Mouse (Mus musculus): ENCODE measurements around the gene Ralb. TPM values are rescaled to one million over a fixed set of nuclear protein-coding genes. Genes with fewer than 3 reads are reported as not detected.
A peak's percentile ranks its signal among the peaks of the same experiment; 100 is the strongest.

Gene Ralb
- total RNA-seq, 2 experiments from 2014 or later, result 42.5 to 43.0 TPM

GRCm38 (mm10) chr1:119457993-119458605, 46.5 kb downstream of the Ralb start:
- DNase-seq, result peak; percentile 67
- intact Hi-C loops (cut with DNase I), result no loop called here

GRCm38 (mm10) chr1:119457528-119457855, 47.1 kb downstream of the Ralb start:
- no peak for DNase-seq
- intact Hi-C loops (cut with DNase I), result no loop called here

DNA sequence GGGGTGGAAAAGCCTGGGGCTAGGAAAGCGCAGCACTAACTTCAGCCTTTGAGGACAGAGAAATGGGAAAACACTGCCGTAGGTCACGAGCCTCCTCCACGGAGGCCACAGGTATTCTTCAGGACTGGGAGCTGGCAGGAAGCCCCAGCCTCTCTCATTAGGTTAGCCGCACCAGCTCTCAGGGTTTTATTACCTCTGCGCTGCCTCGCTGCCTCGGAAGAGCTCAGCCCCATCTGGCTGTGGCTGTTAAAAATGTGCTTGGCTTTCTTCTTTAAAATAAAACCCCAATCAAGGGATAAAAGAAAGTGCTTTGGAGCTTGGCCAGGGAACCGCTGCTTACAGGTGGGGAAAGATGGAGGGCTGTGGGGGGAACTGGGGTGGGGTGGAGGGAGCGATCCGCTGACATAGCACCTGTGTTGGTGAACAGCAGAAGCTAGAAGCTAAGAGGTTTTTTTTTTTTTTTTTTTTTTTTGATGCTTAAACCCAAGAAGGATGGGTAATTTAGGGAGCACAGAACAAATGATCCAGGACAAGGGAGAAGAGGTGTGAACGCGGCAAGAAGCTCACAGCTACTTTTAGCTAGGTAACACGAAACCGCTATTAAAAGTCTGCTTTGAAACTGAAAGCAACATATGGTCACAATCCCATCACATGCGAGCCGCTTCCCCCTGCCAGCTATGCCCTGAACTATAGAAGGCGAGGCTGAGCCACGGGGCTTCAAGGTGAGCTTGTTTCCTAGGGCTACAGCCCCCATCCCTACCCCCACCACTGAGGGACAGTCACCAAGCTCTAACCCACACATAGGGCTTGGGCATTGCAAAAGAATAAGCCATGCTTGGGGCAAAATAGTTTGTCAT, 47.7 kb downstream of the Ralb start:
- no peak for DNase-seq
- intact Hi-C loops (cut with DNase I), result no loop called here

DNA sequence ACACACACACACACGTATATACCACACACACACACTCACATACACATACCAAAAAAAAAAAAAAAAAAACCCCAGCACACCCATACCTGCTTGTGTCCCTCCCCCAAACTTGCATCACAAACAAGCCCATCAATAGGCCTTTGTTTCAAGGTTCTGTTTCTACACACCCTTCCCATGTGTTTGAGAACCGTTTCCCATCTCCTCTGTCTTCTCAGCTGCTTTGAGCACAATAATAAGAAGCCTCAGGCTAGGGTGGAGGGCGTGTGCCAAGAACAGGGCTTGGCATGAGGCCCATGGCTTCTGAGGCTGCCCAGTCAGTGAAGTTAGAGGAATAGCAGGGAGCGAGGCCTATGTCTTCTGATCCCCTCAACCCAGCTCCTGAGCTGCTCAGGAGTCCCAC, 50.9 kb downstream of the Ralb start:
- DNase-seq, result peak; percentile 81
- intact Hi-C loops (cut with DNase I), result no loop called here

DNA sequence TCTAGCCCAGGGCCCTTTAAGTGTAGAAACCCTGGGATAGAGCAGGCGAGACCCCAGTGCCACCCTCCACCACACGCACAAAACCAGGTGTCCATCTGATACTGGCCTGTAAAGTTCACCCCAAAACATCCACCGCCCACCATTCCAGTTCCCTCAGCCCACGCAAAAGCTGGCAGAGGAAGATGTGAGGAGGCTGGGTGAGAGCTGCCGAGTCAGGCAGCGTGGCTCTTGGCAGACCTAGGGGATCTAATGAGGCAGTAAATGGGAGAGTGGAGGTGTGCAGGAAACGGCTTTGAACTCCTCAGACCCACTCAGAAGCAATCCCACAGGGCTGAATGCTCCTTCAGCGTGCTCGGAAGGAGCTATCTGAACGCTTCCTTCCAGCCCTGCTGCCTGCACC, 53.2 kb downstream of the Ralb start:
- intact Hi-C loops (cut with DNase I), result no loop called here
- DNase-seq, result no peak

DNA sequence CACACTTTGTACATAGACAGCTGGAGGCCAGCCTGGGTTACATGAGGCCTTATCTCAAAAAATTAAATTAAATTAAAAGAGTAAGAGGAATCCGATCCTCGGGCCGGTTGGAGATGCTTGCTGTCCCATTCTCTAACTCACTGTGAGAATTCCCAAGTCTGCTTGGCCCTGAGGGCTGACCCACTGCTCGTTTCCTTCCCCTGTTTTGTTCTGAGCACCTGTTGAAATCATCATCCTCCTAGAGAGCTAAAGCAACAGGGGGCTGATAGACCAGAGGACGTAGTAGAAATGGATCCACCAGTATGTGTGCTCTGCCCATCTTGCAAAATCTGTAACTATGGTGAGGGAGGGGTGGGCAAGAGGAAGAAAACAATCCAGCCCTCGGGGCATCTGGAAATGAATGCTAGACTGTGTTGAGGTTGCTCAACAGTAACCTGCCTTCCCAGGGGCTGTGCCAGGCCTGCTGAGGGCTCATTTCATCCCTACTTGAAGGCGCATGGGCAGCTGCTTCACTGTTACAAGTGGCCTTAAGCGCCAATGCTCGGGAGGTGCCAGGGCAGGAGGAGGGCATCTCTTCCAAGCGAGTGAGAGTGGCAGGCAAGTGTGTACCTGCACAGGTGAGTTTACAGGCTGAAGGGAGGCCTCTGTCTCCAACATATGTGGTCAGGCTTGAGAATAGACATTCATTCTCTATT, 53.8 kb downstream of the Ralb start:
- DNase-seq, result no peak
- intact Hi-C loops (cut with DNase I), result no loop called here

- DNase-seq, result no peak
- intact Hi-C loops (cut with DNase I), result no loop called here
These were observed 57.8 kb downstream of the Ralb start for GRCm38 (mm10) chr1:119446753-119447283.

GRCm38 (mm10) chr1:119443591-119444350, 60.8 kb downstream of the Ralb start:
- no peak for DNase-seq
- intact Hi-C loops (cut with DNase I), result no loop called here

DNA sequence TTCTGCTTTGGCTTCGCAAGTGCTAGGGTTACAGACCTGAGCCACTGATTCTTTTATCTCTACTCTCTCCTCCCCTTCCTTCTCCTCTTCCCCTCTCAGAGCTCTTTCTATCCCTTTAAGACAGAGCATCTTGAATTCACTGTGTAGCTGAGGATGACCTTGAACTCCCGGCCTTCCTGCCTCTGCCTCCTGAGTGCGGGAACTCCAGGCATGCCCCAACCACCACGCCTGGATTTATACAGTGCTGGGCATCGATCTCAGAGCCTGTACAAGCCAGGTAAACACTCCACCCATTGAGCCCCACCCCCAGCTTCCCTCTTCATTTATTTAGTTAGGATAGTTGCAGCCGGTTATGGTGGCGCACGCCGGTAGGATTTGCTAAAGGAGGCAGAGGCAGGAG, 61.7 kb downstream of the Ralb start:
- intact Hi-C loops (cut with DNase I), result no loop called here

GRCm38 (mm10) chr1:119438105-119438637, 66.4 kb downstream of the Ralb start:
- intact Hi-C loops (cut with DNase I), result no loop called here
- no peak for DNase-seq

More for the DNA sequence above, 61.7 kb downstream of the Ralb start:
- DNase-seq, result no peak

DNA sequence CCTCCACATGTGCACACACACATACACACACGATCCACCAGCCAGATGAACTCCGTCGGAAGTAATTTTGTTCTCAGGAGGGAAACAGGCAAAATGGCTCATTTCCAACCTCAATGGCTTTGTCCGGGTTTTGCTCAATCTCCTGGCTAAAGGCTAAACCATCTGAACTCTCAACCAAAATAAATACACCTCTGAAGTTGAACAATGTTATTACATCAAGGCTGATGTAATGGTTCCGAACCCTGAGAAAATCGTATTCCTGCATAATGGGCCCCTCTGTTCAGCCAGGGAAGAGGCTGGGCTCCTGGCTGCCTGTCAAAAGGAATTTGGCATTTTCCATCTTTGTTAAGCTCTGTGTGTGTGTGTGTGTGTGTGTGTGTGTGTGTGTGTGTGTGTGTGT, 67.2 kb downstream of the Ralb start:
- no peak for DNase-seq
- intact Hi-C loops (cut with DNase I), result no loop called here

DNA sequence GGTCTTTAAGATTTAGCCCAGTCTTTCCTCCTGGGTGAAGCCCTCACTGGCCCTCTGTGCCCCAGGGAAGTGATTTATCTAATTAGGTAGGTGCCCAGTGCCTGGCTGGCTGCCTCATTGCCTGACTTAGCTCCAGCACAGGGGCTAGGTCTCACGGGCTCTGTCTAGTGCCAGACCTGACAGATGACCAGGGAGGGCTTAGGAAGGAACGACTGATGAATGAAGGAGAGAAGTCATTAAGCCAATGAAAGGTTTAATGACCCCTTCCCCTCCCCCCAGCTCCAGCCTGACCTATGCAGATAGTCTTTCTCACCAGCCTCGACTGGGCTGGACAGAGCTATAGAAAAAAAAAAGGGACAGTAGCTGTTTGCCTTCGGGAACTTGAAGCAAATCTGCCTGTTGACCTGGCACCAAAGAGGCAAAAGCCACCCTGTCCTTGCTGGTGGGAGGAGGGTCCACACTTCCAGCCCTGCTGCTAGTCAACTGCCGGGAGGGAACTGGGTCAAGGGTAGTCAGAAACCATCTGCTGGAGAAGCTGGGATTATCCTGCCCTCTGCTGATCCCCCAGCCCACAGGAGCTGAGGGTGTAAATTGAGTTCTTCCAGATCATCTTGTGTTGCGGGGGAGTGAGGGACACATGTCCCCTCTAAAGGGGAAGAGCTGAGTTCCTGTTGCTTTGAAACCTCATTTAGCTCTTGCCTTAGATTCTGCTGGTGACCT, 80.3 kb downstream of the Ralb start:
- peak; percentile 32 for DNase-seq
- intact Hi-C loops (cut with DNase I), result loop anchor here (5.0 to 10.0 kb wide), 2 partner anchors 240 to 327 kb away; no protein-coding TSS in a partner anchor

GRCm38 (mm10) chr1:119423510-119423909, 81.1 kb downstream of the Ralb start:
- DNase-seq, result peak; percentile 65
- intact Hi-C loops (cut with DNase I), result loop anchor here (5.0 to 10.0 kb wide), 2 partner anchors 239 to 326 kb away; no protein-coding TSS in a partner anchor

- intact Hi-C loops (cut with DNase I), result loop anchor here (5.0 to 10.0 kb wide), 2 partner anchors 238 to 325 kb away; no protein-coding TSS in a partner anchor
- DNase-seq, result no peak
These were observed 82.1 kb downstream of the Ralb start for GRCm38 (mm10) chr1:119422460-119423015.

DNA sequence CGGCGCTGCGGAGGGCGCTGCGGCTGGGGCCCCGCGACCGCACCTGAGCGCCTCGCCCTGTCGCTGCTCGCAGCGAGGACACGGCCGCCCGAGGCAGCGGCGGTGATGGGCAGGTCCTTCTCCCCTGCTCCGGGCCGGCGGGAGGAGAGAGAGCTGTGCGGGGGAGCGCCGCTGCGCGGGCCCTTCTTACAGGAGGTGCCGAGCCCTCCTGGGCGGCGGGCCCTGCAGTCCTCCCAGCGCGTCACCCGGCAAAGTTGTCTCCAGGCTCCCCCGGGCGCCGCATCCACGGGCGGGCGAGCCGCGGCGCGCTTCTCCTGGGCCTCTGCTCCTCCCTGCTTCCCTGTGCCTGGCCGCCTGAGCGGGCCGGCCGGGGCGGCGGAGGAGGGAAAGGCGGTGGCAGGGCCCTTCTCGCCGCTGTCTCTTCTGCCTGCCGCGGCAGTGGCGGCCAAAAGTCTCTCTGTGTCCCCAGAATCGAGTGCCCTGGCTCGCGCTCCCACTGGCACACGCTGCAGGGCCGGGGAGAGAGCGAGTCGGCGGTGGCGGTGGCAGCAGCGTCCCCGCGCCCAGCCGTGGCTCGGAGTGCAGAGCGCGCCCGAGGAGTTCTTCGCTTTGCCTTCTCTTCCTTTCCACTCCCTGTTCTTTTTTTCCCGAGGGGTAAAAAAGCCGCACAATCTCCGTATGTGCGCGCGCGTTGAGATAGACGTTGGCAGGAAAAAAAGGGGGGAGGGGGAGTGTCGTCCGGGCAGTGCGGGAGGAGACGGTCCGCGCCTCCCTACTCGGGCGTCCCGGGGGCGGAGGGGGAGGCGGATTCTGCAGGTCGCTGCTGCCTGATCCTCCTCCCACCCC, 82.8 kb downstream of the Ralb start, which contains the start of gene Inhbb:
Gene Inhbb, minus strand, starts transcription at position 673 of the 846 bp plus-strand sequence.
- intact Hi-C loops (cut with DNase I), result loop anchor here (5.0 to 10.0 kb wide), 2 partner anchors 237 to 324 kb away; no protein-coding TSS in a partner anchor

DNA sequence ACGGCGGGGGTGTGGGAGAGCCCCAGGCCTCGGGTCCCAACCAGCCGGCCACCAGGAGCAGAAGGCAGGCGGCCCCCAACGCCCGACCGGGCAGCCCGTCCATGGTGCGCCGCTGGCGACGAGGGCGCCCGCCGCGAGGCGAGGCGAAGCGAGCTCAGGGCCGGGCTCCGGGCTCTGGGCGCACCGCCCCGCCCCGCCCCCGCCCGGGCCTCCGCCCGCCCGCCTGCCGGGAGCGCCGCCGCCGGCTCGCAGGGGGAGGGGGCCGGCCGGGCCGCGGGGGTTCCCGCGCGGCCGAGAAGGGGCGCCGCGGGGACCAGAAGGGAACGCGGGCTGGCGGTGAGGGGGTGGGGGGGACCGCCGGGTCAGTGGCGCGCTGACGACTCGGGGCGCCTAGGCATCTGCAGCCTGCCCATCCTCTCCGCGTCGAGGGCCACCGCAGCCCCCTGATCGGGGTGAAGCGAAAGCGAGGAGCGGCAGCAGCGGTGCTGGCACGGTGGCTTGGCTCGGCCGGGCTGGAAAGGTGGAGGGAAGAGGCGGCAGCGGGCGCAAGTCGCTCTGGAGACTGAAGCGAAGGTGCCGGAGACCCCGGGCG, 83.5 kb downstream of the Ralb start:
- peak; percentile 35 for DNase-seq

More for the DNA sequence above, 82.8 kb downstream of the Ralb start, which contains the start of gene Inhbb:
- peak; percentile 49 for DNase-seq

More for the DNA sequence above, 83.5 kb downstream of the Ralb start:
- intact Hi-C loops (cut with DNase I), result loop anchor here (5.0 to 10.0 kb wide), 2 partner anchors 236 to 324 kb away; no protein-coding TSS in a partner anchor
